ENCODE assay signal across 8 mouse cellular contexts in the genomic region with DNA sequence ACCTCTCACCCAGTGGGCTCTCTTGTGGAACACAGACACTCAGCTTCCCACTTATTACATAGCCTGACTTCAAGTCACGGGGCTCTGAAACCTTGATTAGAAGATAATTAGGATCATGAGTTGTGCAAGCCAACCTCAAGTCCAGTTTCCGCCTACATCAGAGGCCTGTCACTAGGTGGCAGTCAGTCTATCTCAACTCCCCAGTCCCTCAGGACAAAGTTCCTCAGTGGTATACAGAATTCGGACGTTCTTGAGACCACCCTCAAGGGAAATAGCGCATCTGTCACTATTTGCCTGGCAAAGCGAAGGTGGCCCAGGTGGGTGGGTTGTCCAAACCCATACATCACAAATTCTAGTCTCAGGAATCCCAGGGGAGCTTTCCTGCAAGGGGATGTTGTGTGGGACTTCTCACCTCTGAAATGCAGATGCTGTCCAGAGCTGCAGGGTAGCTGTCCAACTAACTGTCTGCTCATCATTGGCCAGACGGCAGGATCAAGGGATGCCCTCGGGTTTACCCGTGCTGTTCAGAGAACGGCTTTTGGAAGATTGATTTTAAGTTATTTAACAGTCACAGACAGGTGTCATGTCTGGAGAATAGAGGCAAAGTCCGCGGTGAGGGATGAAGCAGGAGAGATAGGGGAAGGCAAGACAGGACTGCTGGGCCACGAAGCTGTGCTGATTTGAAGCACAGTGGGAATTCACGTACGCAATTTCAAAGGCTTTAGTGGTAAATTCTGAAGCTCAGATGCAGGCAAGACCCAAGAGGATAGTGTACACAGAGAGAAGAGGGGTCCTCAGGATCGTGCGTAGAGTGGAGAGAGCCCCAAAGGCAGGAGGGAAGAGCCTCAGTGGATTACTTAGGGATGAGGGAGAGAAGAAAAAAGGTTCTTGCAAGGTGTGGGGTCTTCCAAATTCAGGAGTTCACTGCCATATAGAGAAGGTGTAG. TPM values are rescaled to one million over a fixed set of nuclear protein-coding genes. Genes with fewer than 3 reads are reported as not detected.
DNase-seq lines count a peak whose midpoint lies in the region; ATAC-seq and TF ChIP-seq lines count a peak whose summit lies in the region.

No protein-coding gene starts in this region.

- no peaks in the 10 kb centered on the region for H3K9me3 ChIP-seq in hindbrain, embryonic 10.5 days
- H3K9me3 ChIP-seq in limb, embryonic 14.5 days (ENCODE audit: control insufficient read depth, low read length) = no peaks in the 10 kb centered on the region
- no peaks in the 10 kb centered on the region for H3K9me3 ChIP-seq in neural tube, embryonic 14.5 days (ENCODE audit: control insufficient read depth, low read length)

- DNase-seq in thymus, postnatal 14 days = peak; percentile 43
- DNase-seq in thymus, postnatal 0 days (ENCODE audit: low spot score) = no peak
- DNase-seq in hindbrain, embryonic 10.5 days (ENCODE audit: low spot score) = no peak
- no peak for DNase-seq in limb, embryonic 14.5 days (ENCODE audit: low spot score)
- no peak for DNase-seq in natural killer cell, adult 2 months (ENCODE audit: low spot score in 2 of 2)
- DNase-seq in adrenal gland, postnatal 25 days = no peak

- peak overlapping the region; percentile 66 for H3K4me2 ChIP-seq in limb, embryonic 14.5 days (replicated peaks; ENCODE audit: low read depth, low read length, severe bottlenecking)
- peak overlapping the region; percentile 82 for H3K4me2 ChIP-seq in neural tube, embryonic 14.5 days (ENCODE audit: low read depth, low read length)

- H3K27ac ChIP-seq in hindbrain, embryonic 10.5 days = peak overlapping the region; percentile 100; the same call in 1 of the 2 replicates
- H3K27ac ChIP-seq in limb, embryonic 14.5 days (replicated peaks; ENCODE audit: low read depth, low read length) = no peak overlapping the region
- no peak overlapping the region for H3K27ac ChIP-seq in neural tube, embryonic 14.5 days (ENCODE audit: low read depth, low read length)

- peaks cover 47% of the 10 kb centered on the region for H3K4me1 ChIP-seq in hindbrain, embryonic 10.5 days (replicated peaks)
- H3K4me1 ChIP-seq in limb, embryonic 14.5 days (ENCODE audit: control insufficient read depth, insufficient read depth, low read length) = peaks cover 28% of the 10 kb centered on the region
- peaks cover 29% of the 10 kb centered on the region for H3K4me1 ChIP-seq in neural tube, embryonic 14.5 days (ENCODE audit: control insufficient read depth, insufficient read depth, low read length)

- H3K36me3 ChIP-seq in hindbrain, embryonic 10.5 days = peaks cover 28% of the 10 kb centered on the region
- peaks cover 24% of the 10 kb centered on the region; the same call in 1 of the 2 replicates for H3K36me3 ChIP-seq in limb, embryonic 14.5 days (ENCODE audit: control insufficient read depth, insufficient read depth, low read length)
- no peaks in the 10 kb centered on the region for H3K36me3 ChIP-seq in neural tube, embryonic 14.5 days (ENCODE audit: control insufficient read depth, insufficient read depth, low read length)

- no peak for TF ChIP-seq POLR2A in limb, embryonic 14.5 days (IDR thresholded peaks at IDR 0.05; ENCODE audit: borderline replicate concordance, extremely low read depth, insufficient read depth, insufficient read length)

- peak overlapping the region; percentile 91 for H3K4me3 ChIP-seq in hindbrain, embryonic 10.5 days
- peak overlapping the region; percentile 92 for H3K4me3 ChIP-seq in limb, embryonic 14.5 days (replicated peaks; ENCODE audit: low read length)
- peak overlapping the region; percentile 85 for H3K4me3 ChIP-seq in neural tube, embryonic 14.5 days (ENCODE audit: low read depth, low read length)

- peak overlapping the region; percentile 100 for H3K9ac ChIP-seq in limb, embryonic 14.5 days (ENCODE audit: low read depth, low read length, severe bottlenecking)
- H3K9ac ChIP-seq in neural tube, embryonic 14.5 days (replicated peaks; ENCODE audit: low read depth, low read length) = peak overlapping the region; percentile 100

- 39% methylated on average over 17 of the region's 17 CpGs for WGBS in hindbrain, embryonic 10.5 days
- WGBS in limb, embryonic 14.5 days = 24% methylated on average over 17 of the region's 17 CpGs
- 27% methylated on average over 17 of the region's 17 CpGs for WGBS in neural tube, embryonic 14.5 days

- H3K27me3 ChIP-seq in hindbrain, embryonic 10.5 days (ENCODE audit: insufficient read depth, poor library complexity, severe bottlenecking) = peaks cover 4% of the 10 kb centered on the region; the same call in 1 of the 2 replicates
- H3K27me3 ChIP-seq in limb, embryonic 14.5 days (ENCODE audit: control insufficient read depth, insufficient read depth, low read length) = no peaks in the 10 kb centered on the region
- no peaks in the 10 kb centered on the region for H3K27me3 ChIP-seq in neural tube, embryonic 14.5 days (ENCODE audit: control insufficient read depth, insufficient read depth, low read length)

- peak; percentile 53 for ATAC-seq in common myeloid progenitor, adult 5-6 weeks (replicated peaks; ENCODE audit: low read depth, poor library complexity, severe bottlenecking)
- ATAC-seq in limb, embryonic 14.5 days (ENCODE audit: low FRiP score, low read depth) = no peak
- ATAC-seq in neural tube, embryonic 14.5 days (ENCODE audit: low read depth) = peak; percentile 9; the same call in 1 of the 2 replicates

RNA-seq across cellular contexts. Expression of a gene that starts 1.0 kb away (rescaled TPM):
- 39.5 and 49.3 TPM in 2 replicates for polyA plus RNA-seq in thymus, postnatal 0 days (2015; fragmentation: Nextera tagmentation; extraction: Ambion mirVana)
- 35.5 and 41.5 TPM in 2 replicates for total RNA-seq in common myeloid progenitor, adult 5-6 weeks (2017)
- polyA plus RNA-seq in hindbrain, embryonic 10.5 days (2016; fragmentation: Nextera tagmentation; extraction: Ambion mirVana) = 65.1 and 78.0 TPM in 2 replicates
- 131 and 150 TPM in 2 replicates for polyA plus RNA-seq in limb, embryonic 14.5 days (2012; rRNA removed)
- 56.8 and 65.4 TPM in 2 replicates for polyA plus RNA-seq in limb, embryonic 14.5 days (2014; fragmentation: Nextera tagmentation; extraction: Ambion mirVana)
- polyA plus RNA-seq in neural tube, embryonic 14.5 days (2014; fragmentation: Nextera tagmentation; extraction: Ambion mirVana) = 50.6 and 74.0 TPM in 2 replicates
- 63.3 and 90.9 TPM in 2 replicates for total RNA-seq in adrenal gland, postnatal 25 days (2021)
